Mouse (Mus musculus): Measurements from ENCODE around the gene Hadha.

The Hadha gene

GRCm38 (mm10) chr5:30154474-30155394, at the start of gene Hadha, which contains the start of gene Hadhb:
Gene Hadha (minus strand): TSS chr5:30155162.
Gene Hadhb (plus strand): TSS chr5:30155248.
- peak; percentile 87 for DNase-seq (ENCODE audit: low spot score)

GRCm38 (mm10) chr5:30204441-30204840, 49.5 kb upstream of the Hadha start:
- no peak for DNase-seq (ENCODE audit: low spot score)

- DNase-seq (ENCODE audit: low spot score): no peak
Observed at GRCm38 (mm10) chr5:30203216-30203885, 48.4 kb upstream of the Hadha start.

GRCm38 (mm10) chr5:30202221-30202620, 47.3 kb upstream of the Hadha start:
- DNase-seq (ENCODE audit: low spot score): no peak

- DNase-seq (ENCODE audit: low spot score): no peak
Observed at GRCm38 (mm10) chr5:30201521-30201920, 46.6 kb upstream of the Hadha start.

GRCm38 (mm10) chr5:30198257-30198656, 43.3 kb upstream of the Hadha start:
- DNase-seq (ENCODE audit: low spot score): no peak

GRCm38 (mm10) chr5:30195340-30195739, 40.4 kb upstream of the Hadha start:
- no peak for DNase-seq (ENCODE audit: low spot score)

- DNase-seq (ENCODE audit: low spot score): no peak
Observed at GRCm38 (mm10) chr5:30192452-30192851, 37.5 kb upstream of the Hadha start.

- no peak for DNase-seq (ENCODE audit: low spot score)
Observed at GRCm38 (mm10) chr5:30187687-30188485, 32.9 kb upstream of the Hadha start.

GRCm38 (mm10) chr5:30175811-30176210, 20.8 kb upstream of the Hadha start:
- no peak for DNase-seq (ENCODE audit: low spot score)

- no peak for DNase-seq (ENCODE audit: low spot score)
Observed at GRCm38 (mm10) chr5:30172931-30173692, 18.1 kb upstream of the Hadha start.

- DNase-seq (ENCODE audit: low spot score): no peak
Observed at GRCm38 (mm10) chr5:30172115-30172514, 17.2 kb upstream of the Hadha start.

- DNase-seq (ENCODE audit: low spot score): peak; percentile 47
Observed at GRCm38 (mm10) chr5:30170303-30170940, 15.5 kb upstream of the Hadha start.

- no peak for DNase-seq (ENCODE audit: low spot score)
Observed at GRCm38 (mm10) chr5:30165234-30165946, 10.4 kb upstream of the Hadha start.

GRCm38 (mm10) chr5:30162339-30162738, 7.4 kb upstream of the Hadha start:
- DNase-seq (ENCODE audit: low spot score): no peak

GRCm38 (mm10) chr5:30161836-30162235, 6.9 kb upstream of the Hadha start:
- DNase-seq (ENCODE audit: low spot score): no peak

- DNase-seq (ENCODE audit: low spot score): no peak
Observed at GRCm38 (mm10) chr5:30159601-30160000, 4.6 kb upstream of the Hadha start.

- DNase-seq (ENCODE audit: low spot score): no peak
Observed at GRCm38 (mm10) chr5:30155821-30156629, 1.1 kb upstream of the Hadha start.

GRCm38 (mm10) chr5:30155395-30155792, 432 bp upstream of the Hadha start:
- peak; percentile 10 for DNase-seq (ENCODE audit: low spot score)

Data from ovary, adult 18-20 months (tissue).